In genomic region chr15:101175131-101175460, GRCm38 (mm10) we compare ENCODE assay signal across 8 mouse cellular contexts. TPM values are rescaled to one million over a fixed set of nuclear protein-coding genes. Genes with fewer than 3 reads are reported as not detected.
DNase-seq lines count a peak whose midpoint lies in the region; ATAC-seq lines count a peak whose summit lies in the region.

No protein-coding gene starts in this region.

- no peak overlapping the region for H3K27ac ChIP-seq in lung, embryonic 15.5 days
- H3K27ac ChIP-seq in forebrain, embryonic 10.5 days, result peak overlapping the region; percentile 98
- peak overlapping the region; percentile 97 for H3K27ac ChIP-seq in limb, embryonic 10.5 days
- H3K27ac ChIP-seq in neural tube, embryonic 14.5 days (ENCODE audit: low read depth, low read length), result peak overlapping the region; percentile 82

- peak overlapping the region; percentile 92 for H3K4me2 ChIP-seq in lung, embryonic 15.5 days
- peak overlapping the region; percentile 83 for H3K4me2 ChIP-seq in neural tube, embryonic 14.5 days (ENCODE audit: low read depth, low read length)

- H3K9ac ChIP-seq in lung, embryonic 15.5 days, result peak overlapping the region; percentile 92
- peak overlapping the region; percentile 96 for H3K9ac ChIP-seq in neural tube, embryonic 14.5 days (replicated peaks; ENCODE audit: low read depth, low read length)

- H3K27me3 ChIP-seq in lung, embryonic 15.5 days, result no peaks in the 10 kb centered on the region
- H3K27me3 ChIP-seq in forebrain, embryonic 10.5 days (ENCODE audit: poor library complexity, severe bottlenecking), result peaks cover 31% of the 10 kb centered on the region
- H3K27me3 ChIP-seq in limb, embryonic 10.5 days (ENCODE audit: low read depth, poor library complexity, severe bottlenecking), result peaks cover 15% of the 10 kb centered on the region; the same call in 1 of the 2 replicates
- no peaks in the 10 kb centered on the region for H3K27me3 ChIP-seq in neural tube, embryonic 14.5 days (ENCODE audit: control insufficient read depth, insufficient read depth, low read length)

- H3K9me3 ChIP-seq in lung, embryonic 15.5 days, result no peaks in the 10 kb centered on the region
- H3K9me3 ChIP-seq in forebrain, embryonic 10.5 days, result no peaks in the 10 kb centered on the region
- no peaks in the 10 kb centered on the region for H3K9me3 ChIP-seq in limb, embryonic 10.5 days (replicated peaks)
- no peaks in the 10 kb centered on the region for H3K9me3 ChIP-seq in neural tube, embryonic 14.5 days (ENCODE audit: control insufficient read depth, low read length)

- peaks cover 53% of the 10 kb centered on the region for H3K4me1 ChIP-seq in lung, embryonic 15.5 days
- H3K4me1 ChIP-seq in forebrain, embryonic 10.5 days, result peaks cover 57% of the 10 kb centered on the region
- peaks cover 56% of the 10 kb centered on the region for H3K4me1 ChIP-seq in limb, embryonic 10.5 days
- H3K4me1 ChIP-seq in neural tube, embryonic 14.5 days (ENCODE audit: control insufficient read depth, insufficient read depth, low read length), result peaks cover 28% of the 10 kb centered on the region

- no peaks in the 10 kb centered on the region for H3K36me3 ChIP-seq in lung, embryonic 15.5 days
- no peaks in the 10 kb centered on the region for H3K36me3 ChIP-seq in forebrain, embryonic 10.5 days (replicated peaks)
- no peaks in the 10 kb centered on the region for H3K36me3 ChIP-seq in limb, embryonic 10.5 days
- no peaks in the 10 kb centered on the region for H3K36me3 ChIP-seq in neural tube, embryonic 14.5 days (ENCODE audit: control insufficient read depth, insufficient read depth, low read length)

- ATAC-seq in lung, embryonic 15.5 days (ENCODE audit: borderline replicate concordance, extremely low read depth, low FRiP score, low TSS enrichment), result no peak
- ATAC-seq in neural tube, embryonic 14.5 days (ENCODE audit: low read depth), result 0 out of 2 replicates have a peak, but pooled peaks have one; percentile 25

- WGBS in lung, embryonic 15.5 days, result 8% methylated on average over 5 of the region's 5 CpGs
- 21% methylated on average over 5 of the region's 5 CpGs for WGBS in forebrain, embryonic 10.5 days
- WGBS in limb, embryonic 10.5 days, result 15% methylated on average over 5 of the region's 5 CpGs
- WGBS in neural tube, embryonic 14.5 days, result 4% methylated on average over 5 of the region's 5 CpGs

- DNase-seq in lung, adult 18-20 months, result no peak
- DNase-seq in forebrain, embryonic 10.5 days (ENCODE audit: extremely low spot score, low spot score), result no peak
- no peak for DNase-seq in limb, embryonic 10.5 days (ENCODE audit: low spot score)
- no peak for DNase-seq in natural killer cell, adult 2 months (ENCODE audit: low spot score in 2 of 2)
- DNase-seq in embryo, embryonic 9.5 days (ENCODE audit: extremely low spot score), result no peak
- no peak for DNase-seq in kidney, postnatal 4 days

- peak overlapping the region; percentile 88 for H3K4me3 ChIP-seq in lung, embryonic 15.5 days
- peak overlapping the region; percentile 98 for H3K4me3 ChIP-seq in forebrain, embryonic 10.5 days
- peak overlapping the region; percentile 83 for H3K4me3 ChIP-seq in limb, embryonic 10.5 days
- H3K4me3 ChIP-seq in neural tube, embryonic 14.5 days (ENCODE audit: low read depth, low read length), result peak overlapping the region; percentile 55

RNA-seq across cellular contexts. Expression of gene Acvr1b, which starts 1.2 kb away (rescaled TPM):
- polyA plus RNA-seq in lung, embryonic 15.5 days (2015; fragmentation: Nextera tagmentation; extraction: Ambion mirVana), result 5.9 and 6.0 TPM in 2 replicates
- polyA plus RNA-seq in forebrain, embryonic 10.5 days (2016; fragmentation: Nextera tagmentation; extraction: Ambion mirVana), result 5.8 TPM in 2 replicates
- polyA plus RNA-seq in limb, embryonic 10.5 days (2016; fragmentation: Nextera tagmentation; extraction: Ambion mirVana), result 5.0 and 5.7 TPM in 2 replicates
- 27.6 and 28.0 TPM in 2 replicates for polyA plus RNA-seq in neural tube, embryonic 14.5 days (2014; fragmentation: Nextera tagmentation; extraction: Ambion mirVana)

RNA-seq across cellular contexts. Expression of gene Acvrl1, which starts 46.8 kb away (rescaled TPM):
- polyA plus RNA-seq in lung, embryonic 15.5 days (2015; fragmentation: Nextera tagmentation; extraction: Ambion mirVana), result 68.2 and 72.4 TPM in 2 replicates
- 8.0 and 8.1 TPM in 2 replicates for polyA plus RNA-seq in forebrain, embryonic 10.5 days (2016; fragmentation: Nextera tagmentation; extraction: Ambion mirVana)
- polyA plus RNA-seq in limb, embryonic 10.5 days (2016; fragmentation: Nextera tagmentation; extraction: Ambion mirVana), result 7.2 and 8.3 TPM in 2 replicates
- 3.2 and 5.2 TPM in 2 replicates for polyA plus RNA-seq in neural tube, embryonic 14.5 days (2014; fragmentation: Nextera tagmentation; extraction: Ambion mirVana)

RNA-seq across cellular contexts. Expression of gene Grasp, which starts 48.9 kb away (rescaled TPM):
- 6.9 and 7.9 TPM in 2 replicates for polyA plus RNA-seq in lung, embryonic 15.5 days (2015; fragmentation: Nextera tagmentation; extraction: Ambion mirVana)
- polyA plus RNA-seq in forebrain, embryonic 10.5 days (2016; fragmentation: Nextera tagmentation; extraction: Ambion mirVana), result 2.6 and 4.1 TPM in 2 replicates
- 5.4 and 6.9 TPM in 2 replicates for polyA plus RNA-seq in limb, embryonic 10.5 days (2016; fragmentation: Nextera tagmentation; extraction: Ambion mirVana)
- polyA plus RNA-seq in neural tube, embryonic 14.5 days (2014; fragmentation: Nextera tagmentation; extraction: Ambion mirVana), result 1.0 and 2.4 TPM in 2 replicates

RNA-seq across cellular contexts. Expression of gene Ankrd33, which starts 59.5 kb away (rescaled TPM):
- polyA plus RNA-seq in lung, embryonic 15.5 days (2015; fragmentation: Nextera tagmentation; extraction: Ambion mirVana), result not detected in 2 replicates
- polyA plus RNA-seq in forebrain, embryonic 10.5 days (2016; fragmentation: Nextera tagmentation; extraction: Ambion mirVana), result not detected in 2 replicates
- polyA plus RNA-seq in limb, embryonic 10.5 days (2016; fragmentation: Nextera tagmentation; extraction: Ambion mirVana), result not detected in 2 replicates
- polyA plus RNA-seq in neural tube, embryonic 14.5 days (2014; fragmentation: Nextera tagmentation; extraction: Ambion mirVana), result 0.18 TPM in 1 of 2 replicates, not detected in the other
